Mouse (Mus musculus): ENCODE results near the gene Spats2.
"Not testable (repeated sequence)": the region's sequence is repeated elsewhere in the genome, so short reads cannot be mapped to it uniquely, and the experiment has no call there.

Spats2 gene

GRCm38 (mm10) chr15:99138389-99138788 is 12.7 kb downstream of the Spats2 start:
- no peak for DNase-seq (ENCODE audit: low spot score in 2 of 2)

DNA sequence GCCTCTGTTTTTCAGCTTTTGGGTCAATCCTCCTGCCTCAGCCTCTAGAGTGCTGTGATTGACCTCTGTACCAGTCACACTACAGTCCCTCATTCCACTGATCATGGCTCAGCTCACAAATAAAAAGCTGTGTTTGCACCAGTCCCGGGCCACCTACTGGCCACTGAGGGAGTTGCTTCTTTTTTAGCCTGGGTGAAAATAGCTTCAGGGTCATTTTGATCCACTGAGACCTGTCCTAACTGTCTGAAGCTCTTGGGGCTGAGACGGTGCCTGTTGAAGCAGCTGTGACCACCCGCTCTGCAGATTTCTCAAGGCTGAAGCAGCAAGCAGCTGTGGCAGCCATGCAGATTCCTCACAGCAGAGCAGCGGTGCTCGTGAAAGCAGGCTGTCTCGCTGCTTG is 14.0 kb downstream of the Spats2 start:
- peak; percentile 10 to 20 for DNase-seq (ENCODE audit: low spot score in 2 of 2)

DNA sequence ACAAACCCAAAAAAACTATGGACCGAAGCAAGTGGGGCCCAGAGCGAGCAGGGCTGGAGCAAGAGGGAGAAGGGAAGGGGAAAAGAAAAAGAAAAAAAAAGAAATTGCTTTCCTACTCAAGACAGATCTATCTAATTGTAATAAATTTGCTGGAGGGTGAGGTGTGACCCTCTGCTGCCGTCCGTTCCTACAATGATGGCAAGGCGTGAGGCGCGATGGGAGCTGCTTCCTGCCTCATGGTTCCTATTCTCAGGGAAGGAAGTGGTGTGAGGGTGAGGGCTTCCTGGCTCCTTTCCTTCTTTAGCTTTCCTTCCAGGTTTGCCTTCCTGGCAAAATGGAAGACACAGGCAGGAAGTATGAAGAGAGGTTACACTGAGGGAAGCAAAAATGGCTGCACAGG is 24.8 kb downstream of the Spats2 start:
- DNase-seq (ENCODE audit: low spot score in 2 of 2) = no peak

DNA sequence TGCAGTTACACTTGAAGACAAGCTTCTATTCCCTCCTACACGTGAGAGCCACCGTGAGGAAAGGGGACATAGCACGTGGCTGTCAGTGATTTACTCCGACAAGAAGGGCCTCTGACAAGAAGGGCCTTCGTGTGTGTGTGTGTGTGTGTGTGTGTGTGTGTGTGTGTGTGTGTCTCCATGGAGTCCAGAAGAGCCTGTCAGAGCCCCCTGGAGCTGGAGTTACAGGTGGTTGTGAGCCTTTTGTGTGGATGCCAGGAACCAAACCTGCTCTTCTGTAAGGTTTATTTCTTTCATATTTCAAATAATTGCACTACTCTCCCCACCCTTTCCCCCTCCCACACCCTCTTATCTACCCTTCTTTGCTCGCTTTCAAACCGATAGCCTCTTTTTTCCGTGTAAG is 25.6 kb downstream of the Spats2 start:
- DNase-seq (ENCODE audit: low spot score in 2 of 2) = no peak

GRCm38 (mm10) chr15:99153466-99153865 is 27.8 kb downstream of the Spats2 start:
- no peak for DNase-seq (ENCODE audit: low spot score in 2 of 2)

GRCm38 (mm10) chr15:99154515-99154914 is 28.8 kb downstream of the Spats2 start:
- not testable (repeated sequence) for DNase-seq (ENCODE audit: low spot score in 2 of 2)

GRCm38 (mm10) chr15:99163512-99164365 is 38.0 kb downstream of the Spats2 start:
- DNase-seq (ENCODE audit: low spot score in 2 of 2) = no peak

DNA sequence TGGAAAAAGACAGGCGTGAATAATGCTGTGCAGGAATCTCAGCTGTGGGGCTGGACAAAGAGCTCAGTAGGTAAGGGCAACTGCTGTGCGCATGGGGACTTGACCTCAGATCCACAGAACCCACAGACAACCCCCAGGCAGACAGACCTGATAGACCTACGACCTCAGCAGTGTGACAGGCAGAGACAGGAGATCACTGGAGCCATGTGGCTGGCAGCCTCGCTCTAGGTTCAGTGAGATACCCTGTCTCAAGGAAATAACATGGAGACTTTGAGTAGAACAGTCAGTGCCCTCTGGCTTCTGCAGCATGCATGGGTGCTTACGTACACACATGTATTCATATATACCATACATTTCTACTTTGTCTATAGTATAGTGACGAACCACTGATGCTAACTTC is 46.4 kb downstream of the Spats2 start:
- no peak for DNase-seq (ENCODE audit: low spot score in 2 of 2)

DNA sequence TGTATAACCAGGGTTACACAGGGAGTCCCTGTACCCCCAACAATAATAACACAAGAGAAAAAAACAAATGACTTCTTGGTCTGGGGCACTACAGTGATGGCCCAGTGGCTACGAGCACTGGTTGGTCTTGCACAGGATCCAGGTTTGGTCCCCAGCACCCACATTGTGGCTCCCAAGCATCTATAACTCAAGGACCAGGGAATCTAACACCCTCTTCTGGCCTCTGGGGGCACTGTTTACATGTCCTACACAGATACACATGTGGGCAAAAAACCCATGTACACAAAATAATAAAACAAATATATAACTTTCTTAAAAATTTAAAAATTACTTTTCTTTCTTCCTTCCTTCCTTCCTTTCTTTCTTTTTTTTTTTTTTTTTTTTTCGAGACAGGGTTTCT is 53.9 kb downstream of the Spats2 start:
- no peak for DNase-seq (ENCODE audit: low spot score in 2 of 2)

- no peak for DNase-seq (ENCODE audit: low spot score in 2 of 2)
These were observed 58.6 kb downstream of the Spats2 start for GRCm38 (mm10) chr15:99184217-99184914.

GRCm38 (mm10) chr15:99194358-99194757 is 68.6 kb downstream of the Spats2 start:
- no peak for DNase-seq (ENCODE audit: low spot score in 2 of 2)

- DNase-seq (ENCODE audit: low spot score in 2 of 2) = no peak
These were observed 69.3 kb downstream of the Spats2 start for GRCm38 (mm10) chr15:99195043-99195442.

GRCm38 (mm10) chr15:99198761-99199160 is 73.0 kb downstream of the Spats2 start:
- DNase-seq (ENCODE audit: low spot score in 2 of 2) = no peak

- no peak for DNase-seq (ENCODE audit: low spot score in 2 of 2)
These were observed 80.2 kb downstream of the Spats2 start for GRCm38 (mm10) chr15:99205959-99206358.

GRCm38 (mm10) chr15:99213183-99213582 is 87.5 kb downstream of the Spats2 start:
- DNase-seq (ENCODE audit: low spot score in 2 of 2) = no peak

DNA sequence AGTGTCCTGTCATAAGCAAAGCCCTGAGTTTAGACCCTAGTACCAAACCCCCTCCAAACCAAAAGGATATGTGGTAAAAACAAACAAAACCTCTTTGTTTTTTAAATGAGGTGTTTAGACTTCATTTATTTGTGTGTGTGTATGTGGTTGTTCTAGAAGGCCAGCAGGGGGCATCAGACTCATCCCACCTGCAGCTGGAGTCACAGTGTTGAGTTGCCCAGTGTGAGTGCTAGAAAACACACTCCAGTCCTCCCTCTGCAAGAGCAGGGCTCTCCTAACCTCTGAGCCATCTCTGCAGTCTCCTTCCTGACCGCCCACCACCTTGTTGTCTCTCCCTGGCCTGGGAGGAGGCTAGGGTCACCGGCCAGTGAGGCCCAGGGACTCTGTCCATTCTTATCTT is 89.2 kb downstream of the Spats2 start:
- no peak for DNase-seq (ENCODE audit: low spot score in 2 of 2)

GRCm38 (mm10) chr15:99215741-99216463 is 90.2 kb downstream of the Spats2 start:
- DNase-seq (ENCODE audit: low spot score in 2 of 2) = no peak

DNA sequence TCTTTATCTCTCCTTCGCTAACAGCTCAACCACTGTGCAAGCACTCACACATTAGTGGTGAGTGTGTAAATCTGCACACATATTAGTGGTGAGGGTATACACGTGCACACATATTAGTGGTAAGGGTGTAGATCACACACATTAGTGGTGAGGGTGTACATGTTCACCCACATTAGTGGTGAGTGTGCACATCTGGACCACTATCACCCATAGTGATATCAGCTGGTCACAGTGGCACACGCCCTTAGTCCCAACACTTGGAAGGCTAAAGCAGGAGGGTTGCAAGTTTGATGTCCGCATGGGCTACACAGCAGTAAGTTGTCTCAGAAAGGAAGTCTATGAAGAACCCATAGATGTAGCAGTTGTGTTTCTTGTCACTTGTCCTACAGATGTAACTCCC is 91.9 kb downstream of the Spats2 start:
- no peak for DNase-seq (ENCODE audit: low spot score in 2 of 2)

DNA sequence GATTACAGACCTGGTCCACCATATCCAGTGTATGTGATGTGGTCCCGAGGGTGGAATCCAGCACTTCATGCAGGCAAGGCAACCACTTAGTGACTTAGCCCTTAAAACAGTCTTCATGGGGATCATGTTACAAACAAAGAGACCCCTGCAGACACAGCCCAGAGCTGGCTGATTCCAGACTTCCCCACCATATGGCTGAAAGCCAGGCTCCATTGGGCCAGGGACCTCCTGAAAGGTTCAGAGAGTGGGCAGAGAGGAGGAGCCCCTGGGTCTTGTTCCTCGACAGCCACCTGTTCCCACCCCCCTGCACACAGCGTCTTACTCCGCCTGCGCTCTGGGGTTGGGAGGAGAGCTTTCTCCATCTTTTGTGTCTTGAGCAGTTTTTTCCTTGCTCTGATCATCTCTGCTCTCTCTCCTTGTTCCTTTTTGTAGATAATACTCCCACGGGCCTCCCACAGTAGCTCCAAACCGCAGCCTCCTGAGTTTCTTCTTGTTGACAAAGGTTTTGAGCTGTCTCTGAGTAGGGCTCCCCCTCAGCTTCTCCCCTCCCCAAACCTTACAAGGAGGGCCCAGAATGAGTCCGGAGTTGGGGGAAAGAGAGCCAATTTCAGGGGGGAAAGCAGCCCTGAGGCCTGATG is 95.7 kb downstream of the Spats2 start:
- no peak for DNase-seq (ENCODE audit: low spot score in 2 of 2)

- DNase-seq (ENCODE audit: low spot score in 2 of 2) = no peak
These were observed 97.3 kb downstream of the Spats2 start for GRCm38 (mm10) chr15:99222794-99223584.

DNA sequence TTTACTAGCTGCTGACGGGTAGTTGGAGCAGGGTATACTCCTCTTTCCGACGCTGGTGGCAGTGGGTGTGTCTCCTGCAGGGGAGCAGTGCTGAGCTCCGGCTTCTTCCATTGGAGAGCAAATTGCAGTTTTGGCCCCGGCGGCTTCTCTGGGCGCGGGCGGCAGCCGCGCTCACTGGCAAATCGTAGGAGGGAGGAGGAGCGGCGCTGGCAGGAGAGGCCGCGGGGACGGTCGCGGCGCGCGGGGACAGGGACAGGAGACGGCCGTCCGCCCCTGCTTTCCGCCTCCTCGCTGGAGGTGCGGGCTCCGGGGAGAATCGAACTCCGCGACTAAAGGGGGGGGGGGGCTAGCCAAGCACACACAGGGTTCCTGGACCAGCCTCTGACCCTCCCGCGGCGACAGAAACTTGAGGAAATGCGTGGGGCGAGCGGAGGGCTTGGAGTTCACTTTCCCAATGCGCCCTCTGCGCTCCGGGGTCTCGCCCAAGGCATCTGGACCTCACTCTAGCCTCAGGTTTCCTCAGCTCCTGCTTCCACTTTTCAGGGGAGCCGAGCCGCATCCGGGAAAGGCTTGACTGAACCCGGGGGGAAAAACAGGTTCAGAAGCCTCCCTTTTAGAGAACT is 98.0 kb downstream of the Spats2 start:
- peak in 1 of 2 experiments; percentile 18 for DNase-seq (ENCODE audit: low spot score in 2 of 2)

All from heart, adult 9 months (tissue).